Mouse (Mus musculus): ENCODE measurements around the gene C1ra. TPM values are rescaled to one million over a fixed set of nuclear protein-coding genes. Genes with fewer than 3 reads are reported as not detected.
"Not testable (repeated sequence)": the region's sequence is repeated elsewhere in the genome, so short reads cannot be mapped to it uniquely, and the experiment has no call there.

Gene C1ra
- polyA plus RNA-seq, 1 experiment: 2.1 TPM

GRCm38 (mm10) chr6:124502021-124502420 lies 10.2 kb upstream of the C1ra start:
- Histone ChIP-seq H3K27ac (ENCODE audit: insufficient read depth, low read length) (no peak overlapping the region), H3K4me3 (ENCODE audit: insufficient read depth, low read length) (no peak overlapping the region), H3K4me1 (ENCODE audit: control insufficient read depth, insufficient read depth, low read length) (no peaks in the 10 kb centered on the region)
- TF ChIP-seq POLR2A (IDR thresholded peaks at IDR 0.05; ENCODE audit: extremely low read depth, insufficient read depth, low read length) (no peak), CTCF (IDR thresholded peaks at IDR 0.05; ENCODE audit: extremely low read depth, insufficient read depth, low read length) (no peak)

- TF ChIP-seq CTCF (IDR thresholded peaks at IDR 0.05; ENCODE audit: extremely low read depth, insufficient read depth, low read length): no peak
- no peak for TF ChIP-seq POLR2A (IDR thresholded peaks at IDR 0.05; ENCODE audit: extremely low read depth, insufficient read depth, low read length)
- H3K4me1 ChIP-seq (ENCODE audit: control insufficient read depth, insufficient read depth, low read length): no peaks in the 10 kb centered on the region
- no peak overlapping the region for H3K4me3 ChIP-seq (ENCODE audit: insufficient read depth, low read length)
- no peak overlapping the region for H3K27ac ChIP-seq (ENCODE audit: insufficient read depth, low read length)
Observed at GRCm38 (mm10) chr6:124505028-124505427, 7.2 kb upstream of the C1ra start.

GRCm38 (mm10) chr6:124506991-124507390 lies 5.2 kb upstream of the C1ra start:
- no peaks in the 10 kb centered on the region for H3K4me1 ChIP-seq (ENCODE audit: control insufficient read depth, insufficient read depth, low read length)
- no peak overlapping the region for H3K27ac ChIP-seq (ENCODE audit: insufficient read depth, low read length)
- no peak overlapping the region for H3K4me3 ChIP-seq (ENCODE audit: insufficient read depth, low read length)
- TF ChIP-seq CTCF (IDR thresholded peaks at IDR 0.05; ENCODE audit: extremely low read depth, insufficient read depth, low read length): no peak
- TF ChIP-seq POLR2A (IDR thresholded peaks at IDR 0.05; ENCODE audit: extremely low read depth, insufficient read depth, low read length): no peak

- H3K27ac ChIP-seq (ENCODE audit: insufficient read depth, low read length): no peak overlapping the region
- TF ChIP-seq CTCF (IDR thresholded peaks at IDR 0.05; ENCODE audit: extremely low read depth, insufficient read depth, low read length): no peak
- TF ChIP-seq POLR2A (IDR thresholded peaks at IDR 0.05; ENCODE audit: extremely low read depth, insufficient read depth, low read length): no peak
Observed at GRCm38 (mm10) chr6:124508292-124508691, 3.9 kb upstream of the C1ra start.

GRCm38 (mm10) chr6:124509192-124509591 lies 3.0 kb upstream of the C1ra start:
- not testable (repeated sequence) for H3K4me1 ChIP-seq (ENCODE audit: control insufficient read depth, insufficient read depth, low read length); H3K4me3 ChIP-seq (ENCODE audit: insufficient read depth, low read length); H3K27ac ChIP-seq (ENCODE audit: insufficient read depth, low read length)

More at GRCm38 (mm10) chr6:124508292-124508691, 3.9 kb upstream of the C1ra start:
- Histone ChIP-seq H3K4me1 (ENCODE audit: control insufficient read depth, insufficient read depth, low read length) (no peaks in the 10 kb centered on the region), H3K4me3 (ENCODE audit: insufficient read depth, low read length) (no peak overlapping the region)

GRCm38 (mm10) chr6:124511936-124512335 lies 269 bp upstream of the C1ra start:
- H3K4me1 ChIP-seq (ENCODE audit: control insufficient read depth, insufficient read depth, low read length): no peaks in the 10 kb centered on the region
- H3K4me3 ChIP-seq (ENCODE audit: insufficient read depth, low read length): no peak overlapping the region
- TF ChIP-seq CTCF (IDR thresholded peaks at IDR 0.05; ENCODE audit: extremely low read depth, insufficient read depth, low read length) (no peak), POLR2A (IDR thresholded peaks at IDR 0.05; ENCODE audit: extremely low read depth, insufficient read depth, low read length) (no peak)
- no peak overlapping the region for H3K27ac ChIP-seq (ENCODE audit: insufficient read depth, low read length)

GRCm38 (mm10) chr6:124517733-124518132 lies 5.5 kb downstream of the C1ra start:
- not testable (repeated sequence) for H3K27ac ChIP-seq (ENCODE audit: insufficient read depth, low read length); H3K4me3 ChIP-seq (ENCODE audit: insufficient read depth, low read length); H3K4me1 ChIP-seq (ENCODE audit: control insufficient read depth, insufficient read depth, low read length)

- not testable (repeated sequence) for H3K4me3 ChIP-seq (ENCODE audit: insufficient read depth, low read length); H3K27ac ChIP-seq (ENCODE audit: insufficient read depth, low read length); H3K4me1 ChIP-seq (ENCODE audit: control insufficient read depth, insufficient read depth, low read length)
Observed at GRCm38 (mm10) chr6:124522082-124522481, 9.9 kb downstream of the C1ra start.

GRCm38 (mm10) chr6:124527881-124528280 lies 15.7 kb downstream of the C1ra start:
- no peak for TF ChIP-seq CTCF (IDR thresholded peaks at IDR 0.05; ENCODE audit: extremely low read depth, insufficient read depth, low read length)
- TF ChIP-seq POLR2A (IDR thresholded peaks at IDR 0.05; ENCODE audit: extremely low read depth, insufficient read depth, low read length): no peak
- Histone ChIP-seq H3K4me1 (ENCODE audit: control insufficient read depth, insufficient read depth, low read length) (no peaks in the 10 kb centered on the region), H3K27ac (ENCODE audit: insufficient read depth, low read length) (no peak overlapping the region), H3K4me3 (ENCODE audit: insufficient read depth, low read length) (no peak overlapping the region)

GRCm38 (mm10) chr6:124531077-124531476 lies 18.9 kb downstream of the C1ra start:
- no peaks in the 10 kb centered on the region for H3K4me1 ChIP-seq (ENCODE audit: control insufficient read depth, insufficient read depth, low read length)
- TF ChIP-seq CTCF (IDR thresholded peaks at IDR 0.05; ENCODE audit: extremely low read depth, insufficient read depth, low read length) (no peak), POLR2A (IDR thresholded peaks at IDR 0.05; ENCODE audit: extremely low read depth, insufficient read depth, low read length) (no peak)
- H3K27ac ChIP-seq (ENCODE audit: insufficient read depth, low read length): no peak overlapping the region
- H3K4me3 ChIP-seq (ENCODE audit: insufficient read depth, low read length): no peak overlapping the region

- not testable (repeated sequence) for H3K27ac ChIP-seq (ENCODE audit: insufficient read depth, low read length); H3K4me1 ChIP-seq (ENCODE audit: control insufficient read depth, insufficient read depth, low read length); H3K4me3 ChIP-seq (ENCODE audit: insufficient read depth, low read length)
Observed at GRCm38 (mm10) chr6:124536125-124536829, 24.1 kb downstream of the C1ra start.

GRCm38 (mm10) chr6:124541176-124541575 lies 29.0 kb downstream of the C1ra start:
- not testable (repeated sequence) for H3K27ac ChIP-seq (ENCODE audit: insufficient read depth, low read length); H3K4me3 ChIP-seq (ENCODE audit: insufficient read depth, low read length); H3K4me1 ChIP-seq (ENCODE audit: control insufficient read depth, insufficient read depth, low read length)
